Mouse (Mus musculus) embryonic fibroblast, embryonic 13.5 days (primary cell): ENCODE data around the gene Ptgds.

ENCODE experiments used
- CTCF ChIP-seq: IDR thresholded peaks from 2 replicates; pipeline ENCODE4 v1.5.1; 2011; ENCODE audit warnings: mild to moderate bottlenecking, control low read depth, low read length, moderate library complexity, borderline replicate concordance; ENCODE audit not compliant: insufficient read depth
- POLR2A ChIP-seq: IDR thresholded peaks from 2 replicates; pipeline ENCODE4 v1.6.1; 2011; ENCODE audit warnings: low read depth, mild to moderate bottlenecking, control low read depth, low read length, moderate library complexity

DNA sequence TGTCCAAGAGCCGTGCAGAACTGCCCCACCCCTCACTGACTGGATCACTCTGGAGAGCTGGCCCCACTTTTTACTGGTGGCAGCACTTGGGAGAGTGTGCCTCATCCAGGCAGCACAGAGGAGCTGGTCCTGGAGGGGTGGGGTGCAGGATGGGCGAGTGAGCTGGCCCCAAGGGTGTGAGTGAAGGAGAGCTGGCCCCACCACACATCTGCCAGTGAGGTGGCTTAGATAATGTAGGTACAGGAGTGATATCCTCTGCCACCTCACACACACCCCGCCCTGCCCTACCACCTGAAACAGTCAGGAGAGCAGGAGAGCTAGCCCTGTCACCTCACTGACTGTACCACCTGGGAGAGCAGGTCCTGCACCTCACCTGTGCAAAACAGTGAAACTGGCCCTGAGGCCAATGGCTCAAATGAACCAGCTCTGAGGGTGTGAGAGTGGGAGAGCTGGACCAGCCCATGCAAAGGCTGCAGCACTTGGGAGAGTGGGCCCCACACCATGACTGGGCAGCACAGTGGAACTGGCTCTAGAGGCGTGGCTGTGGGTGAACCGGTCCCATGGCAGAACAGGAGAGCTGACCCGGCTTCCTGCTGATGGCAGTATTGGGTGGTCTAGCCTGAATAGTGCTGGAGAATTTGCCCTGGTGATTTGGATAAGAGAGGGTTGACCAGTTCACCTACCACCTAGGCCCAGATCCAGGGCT lies 18.3 kb upstream of the Ptgds start:
- TF ChIP-seq POLR2A (no peak), CTCF (no peak)
